Mouse (Mus musculus): ENCODE measurements around the gene Eif4b.

Gene Eif4b

GRCm38 (mm10) chr15:102073559-102074069, at the start of gene Eif4b:
Gene Eif4b (plus strand): TSS chr15:102073773.
- DNase-seq (ENCODE audit: low read depth) = peak; percentile 99

GRCm38 (mm10) chr15:102023888-102024287, 49.7 kb upstream of the Eif4b start:
- no peak for DNase-seq (ENCODE audit: low read depth)

DNA sequence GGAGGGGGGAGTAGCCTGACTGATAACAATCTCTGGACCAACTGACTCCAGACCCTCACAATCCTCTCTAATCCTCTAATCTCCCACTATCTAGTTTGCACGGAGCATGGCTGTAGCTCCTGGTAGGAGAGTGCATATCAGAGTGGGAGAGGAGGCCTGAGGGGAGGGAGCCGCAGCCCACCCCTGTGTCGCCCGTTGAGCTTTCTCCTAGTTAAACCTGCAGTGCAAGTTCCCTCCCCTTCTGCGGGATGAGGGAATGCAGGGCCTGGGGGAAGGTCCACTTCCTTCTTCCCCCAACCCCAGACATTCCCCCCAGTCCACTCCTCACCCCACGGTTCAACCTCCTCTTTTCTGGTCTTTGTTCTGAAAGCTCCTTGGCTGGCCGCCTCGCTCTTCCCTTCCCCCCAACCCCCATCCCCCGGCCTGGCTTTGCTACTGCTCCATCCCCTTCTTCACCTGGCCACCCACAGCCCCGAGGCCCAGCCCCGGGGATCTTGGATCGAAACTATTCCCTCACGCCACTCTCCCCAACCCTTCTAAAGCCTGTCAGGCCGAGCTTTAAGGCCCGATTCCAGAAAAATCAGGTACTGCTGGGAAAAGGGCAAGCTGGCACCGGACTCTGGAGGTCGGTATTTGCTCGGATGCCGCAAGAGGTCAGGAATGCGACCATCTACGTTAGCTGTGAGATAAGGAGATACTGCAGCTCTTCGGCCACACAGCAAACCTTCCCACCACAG, 48.3 kb upstream of the Eif4b start:
- DNase-seq (ENCODE audit: low read depth) = no peak

DNA sequence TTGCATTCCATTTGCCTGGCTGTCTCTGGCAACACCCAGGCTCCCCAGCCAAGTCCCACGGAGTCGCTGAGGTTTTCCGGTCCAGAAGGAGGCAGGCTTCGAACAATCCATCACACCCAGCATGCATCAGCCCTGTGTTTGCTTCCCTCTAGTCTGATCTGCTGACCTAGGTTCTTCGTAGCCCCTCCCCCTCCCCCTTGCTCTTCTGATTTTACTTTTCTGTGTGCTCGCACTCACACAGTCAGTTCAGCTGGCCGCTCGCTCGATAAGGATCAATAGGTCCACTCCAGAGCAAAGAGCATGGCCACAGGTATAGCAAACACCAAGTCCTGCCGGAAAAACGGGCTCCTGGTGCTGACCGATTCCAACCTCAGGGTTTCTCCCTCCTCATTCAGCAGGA, 47.1 kb upstream of the Eif4b start:
- no peak for DNase-seq (ENCODE audit: low read depth)

GRCm38 (mm10) chr15:102028040-102028439, 45.5 kb upstream of the Eif4b start, which contains the start of gene Krt18:
Gene Krt18 (plus strand): TSS chr15:102028180.
- DNase-seq (ENCODE audit: low read depth) = no peak

GRCm38 (mm10) chr15:102034121-102035053, 39.2 kb upstream of the Eif4b start:
- DNase-seq (ENCODE audit: low read depth) = no peak

DNA sequence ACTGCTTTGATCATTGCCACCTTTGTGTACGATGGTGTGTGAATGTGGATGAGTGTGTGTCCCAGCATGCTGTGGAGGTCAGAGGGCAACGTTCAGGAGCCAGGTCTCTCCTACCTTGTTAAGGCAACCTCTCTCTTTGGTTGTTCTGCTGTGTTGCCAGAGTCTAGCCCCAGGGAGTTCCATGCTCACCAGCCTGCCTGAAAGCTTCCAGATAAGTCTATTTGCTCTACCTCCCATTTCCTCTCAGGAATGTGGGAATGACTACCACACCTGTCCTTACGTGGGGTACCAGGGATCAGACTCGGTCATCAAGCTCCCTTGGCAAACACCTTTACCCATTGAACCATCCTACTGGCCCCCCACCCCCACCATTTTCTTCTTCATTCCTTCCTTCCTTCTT, 33.3 kb upstream of the Eif4b start:
- DNase-seq (ENCODE audit: low read depth) = no peak

DNA sequence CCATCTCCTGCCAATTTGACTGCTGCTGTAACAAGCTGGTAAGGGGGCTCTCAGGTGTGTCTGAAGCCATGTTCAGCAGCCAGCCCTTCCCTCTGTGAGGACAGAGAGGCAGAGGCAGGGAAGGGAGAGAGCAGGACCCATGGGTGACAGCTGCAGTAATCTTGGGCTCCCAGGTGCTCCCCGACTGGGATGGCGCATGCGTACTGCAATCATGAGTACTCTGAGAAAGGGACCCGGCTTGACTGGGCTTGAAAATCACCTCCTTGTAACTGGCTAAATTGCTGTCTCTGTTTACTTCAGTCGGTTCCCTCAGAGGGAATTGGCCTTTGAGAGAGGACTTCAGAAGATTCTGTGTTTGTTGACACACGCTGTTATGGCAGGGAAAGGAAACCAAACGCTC, 31.6 kb upstream of the Eif4b start:
- DNase-seq (ENCODE audit: low read depth) = no peak

DNA sequence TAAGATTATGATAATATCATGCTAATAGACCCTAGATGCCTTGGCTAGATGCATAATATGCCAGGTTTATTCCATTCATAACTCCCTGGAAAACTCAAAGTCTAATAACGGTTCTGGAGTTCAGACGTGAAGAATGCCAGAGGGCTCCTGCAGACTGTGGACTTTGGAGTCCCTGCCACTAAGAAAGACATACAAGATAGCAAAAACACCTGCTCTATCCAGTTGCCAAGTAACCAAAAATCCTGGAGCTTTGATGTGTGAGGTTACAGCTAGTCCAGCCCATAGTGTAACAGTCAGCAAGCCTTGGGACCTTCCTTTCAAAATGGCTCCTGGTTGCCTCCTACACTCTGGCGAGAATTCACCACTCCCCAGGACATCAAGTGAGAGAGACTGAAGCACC, 28.8 kb upstream of the Eif4b start:
- DNase-seq (ENCODE audit: low read depth) = no peak

DNA sequence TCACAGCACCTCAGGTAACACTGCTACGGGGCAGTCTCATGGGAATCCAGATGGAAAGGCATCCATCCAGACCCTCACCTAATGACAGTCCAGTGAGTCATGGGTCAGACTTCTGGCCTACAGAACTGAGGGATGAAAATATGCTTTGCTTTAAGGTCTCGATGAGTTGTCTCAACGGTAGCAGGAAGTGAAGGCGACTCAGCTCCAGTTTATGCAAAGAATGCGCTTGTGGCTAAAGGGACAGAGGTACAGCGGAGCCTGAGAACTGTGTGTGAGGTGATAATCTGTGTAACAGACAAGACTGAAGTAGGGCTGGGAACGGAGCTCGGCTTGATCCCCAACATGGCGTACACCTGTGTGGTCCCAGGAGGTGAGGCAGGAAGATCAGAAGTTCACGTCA, 27.9 kb upstream of the Eif4b start:
- no peak for DNase-seq (ENCODE audit: low read depth)

- DNase-seq (ENCODE audit: low read depth) = no peak
Measured at GRCm38 (mm10) chr15:102048006-102048405, 25.6 kb upstream of the Eif4b start.

DNA sequence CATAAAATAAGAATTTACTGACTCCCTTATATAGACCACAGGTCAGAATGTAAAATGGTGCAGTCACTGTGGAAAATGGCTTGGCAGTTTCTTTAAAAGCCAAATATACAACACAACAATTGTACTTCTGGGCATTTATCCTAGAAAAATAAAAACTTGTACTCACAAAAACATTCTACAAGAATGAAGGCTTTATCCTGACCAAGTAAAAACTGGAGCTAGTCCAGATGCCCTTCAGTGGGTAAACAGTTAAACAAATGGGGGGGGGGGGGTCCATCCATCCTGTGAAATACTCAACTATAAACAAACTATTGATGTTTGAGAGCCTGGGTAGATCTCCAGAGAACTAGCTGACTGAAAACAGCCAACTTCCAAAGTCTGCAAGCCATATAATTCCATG, 23.7 kb upstream of the Eif4b start:
- DNase-seq (ENCODE audit: low read depth) = no peak

- no peak for DNase-seq (ENCODE audit: low read depth)
Measured at GRCm38 (mm10) chr15:102051920-102052683, 21.5 kb upstream of the Eif4b start.

GRCm38 (mm10) chr15:102056495-102057174, 16.9 kb upstream of the Eif4b start:
- no peak for DNase-seq (ENCODE audit: low read depth)

GRCm38 (mm10) chr15:102065661-102066325, 7.8 kb upstream of the Eif4b start:
- DNase-seq (ENCODE audit: low read depth) = peak; percentile 90

- no peak for DNase-seq (ENCODE audit: low read depth)
Measured at GRCm38 (mm10) chr15:102070476-102071467, 2.8 kb upstream of the Eif4b start.

DNA sequence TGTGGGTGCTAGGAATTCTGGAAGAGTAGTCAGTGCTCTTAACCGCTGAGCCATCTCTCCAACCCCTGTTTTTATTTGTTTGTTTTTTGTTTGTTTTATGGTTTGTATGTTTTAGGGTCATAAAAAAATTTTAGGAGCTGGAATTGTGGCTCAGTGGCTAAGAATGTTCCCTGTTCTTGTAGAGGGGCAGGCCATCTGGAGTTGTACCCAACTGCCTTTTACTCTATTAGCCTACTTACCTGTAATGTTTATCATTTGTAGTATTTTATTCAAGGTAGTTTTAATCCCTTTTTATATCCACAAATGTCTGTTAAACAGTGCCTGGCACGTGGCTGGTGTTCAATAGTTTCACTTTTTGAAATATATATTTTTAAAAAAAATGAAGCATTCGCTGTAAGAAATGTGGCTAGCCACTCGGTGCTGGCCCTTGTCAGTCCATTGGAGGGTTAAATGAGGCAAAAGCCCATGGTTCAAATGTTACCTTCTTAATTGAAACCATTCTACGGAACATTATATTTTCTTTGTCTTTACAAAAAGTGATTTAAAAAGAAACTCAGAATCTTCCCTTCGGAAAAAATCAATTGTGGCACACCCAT, 512 bp upstream of the Eif4b start:
- no peak for DNase-seq (ENCODE audit: low read depth)

DNA sequence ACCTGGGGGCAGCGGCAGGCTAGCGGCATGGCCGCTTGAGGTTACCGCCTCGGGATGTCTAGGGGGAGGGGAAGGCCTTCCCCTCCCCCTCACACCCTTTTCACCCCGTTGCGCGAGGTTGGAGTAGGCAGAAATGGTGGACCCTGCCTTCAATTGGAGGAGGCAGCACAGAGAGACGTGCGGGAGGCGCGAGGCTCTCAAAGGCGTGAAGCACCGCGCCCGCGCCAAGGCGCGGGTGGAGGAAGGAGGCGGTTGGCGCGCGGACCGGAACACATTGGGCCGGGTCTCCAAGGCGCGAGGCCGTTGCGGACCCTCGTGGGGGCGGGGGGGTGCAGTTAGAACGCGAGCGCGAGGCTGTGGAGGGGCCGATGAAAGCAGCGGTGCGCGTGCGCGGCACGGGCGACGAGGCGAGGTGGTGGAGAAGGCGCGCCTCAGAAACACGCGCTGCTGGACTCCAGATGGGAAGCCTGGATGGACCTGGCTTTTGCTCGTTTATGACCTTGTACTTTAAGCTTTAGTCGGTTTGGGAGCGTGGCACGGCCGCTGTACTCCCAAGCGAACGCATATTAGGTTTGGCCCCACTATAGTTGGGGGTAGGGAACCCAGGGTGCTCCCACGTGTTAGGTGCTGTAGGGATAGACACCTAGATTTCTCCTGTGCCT, 628 bp downstream of the Eif4b start:
- peak; percentile 28 for DNase-seq (ENCODE audit: low read depth)
